Mouse (Mus musculus): Measurements from ENCODE around the gene Tmem72. TPM values are rescaled to one million over a fixed set of nuclear protein-coding genes. Genes with fewer than 3 reads are reported as not detected.

The Tmem72 gene
- 1 to 10 TPM in 1 of 2 experiments, under 1 TPM in 1; 0.18 to 4.4 TPM for total RNA-seq (2021)
- long read RNA-seq, result 0 reads

GRCm38 (mm10) chr6:116716666-116717065 lies at the start of gene Tmem72:
Gene Tmem72 (minus strand): TSS chr6:116716913.
- no peak for DNase-seq (ENCODE audit: low spot score in 2 of 2)

GRCm38 (mm10) chr6:116764524-116764923 lies 47.8 kb upstream of the Tmem72 start:
- DNase-seq (ENCODE audit: low spot score in 2 of 2), result no peak

- DNase-seq (ENCODE audit: low spot score in 2 of 2), result no peak
Observed at GRCm38 (mm10) chr6:116762333-116762732, 45.6 kb upstream of the Tmem72 start.

GRCm38 (mm10) chr6:116760181-116760580 lies 43.5 kb upstream of the Tmem72 start:
- no peak for DNase-seq (ENCODE audit: low spot score in 2 of 2)

GRCm38 (mm10) chr6:116756364-116756763 lies 39.7 kb upstream of the Tmem72 start:
- DNase-seq (ENCODE audit: low spot score in 2 of 2), result no peak

- no peak for DNase-seq (ENCODE audit: low spot score in 2 of 2)
Observed at GRCm38 (mm10) chr6:116738046-116738445, 21.3 kb upstream of the Tmem72 start.

GRCm38 (mm10) chr6:116735361-116735760 lies 18.6 kb upstream of the Tmem72 start:
- no peak for DNase-seq (ENCODE audit: low spot score in 2 of 2)

GRCm38 (mm10) chr6:116733577-116733976 lies 16.9 kb upstream of the Tmem72 start:
- DNase-seq (ENCODE audit: low spot score in 2 of 2), result no peak

GRCm38 (mm10) chr6:116724489-116725160 lies 7.9 kb upstream of the Tmem72 start:
- DNase-seq (ENCODE audit: low spot score in 2 of 2), result no peak

GRCm38 (mm10) chr6:116718920-116719319 lies 2.2 kb upstream of the Tmem72 start:
- DNase-seq (ENCODE audit: low spot score in 2 of 2), result no peak

- no peak for DNase-seq (ENCODE audit: low spot score in 2 of 2)
Observed at GRCm38 (mm10) chr6:116718361-116718760, 1.6 kb upstream of the Tmem72 start.

GRCm38 (mm10) chr6:116717851-116718250 lies 1.1 kb upstream of the Tmem72 start:
- no peak for DNase-seq (ENCODE audit: low spot score in 2 of 2)

GRCm38 (mm10) chr6:116715166-116715565 lies 1.5 kb downstream of the Tmem72 start:
- DNase-seq (ENCODE audit: low spot score in 2 of 2), result no peak

- DNase-seq (ENCODE audit: low spot score in 2 of 2), result no peak
Observed at GRCm38 (mm10) chr6:116714576-116714975, 2.1 kb downstream of the Tmem72 start.

GRCm38 (mm10) chr6:116713966-116714365 lies 2.7 kb downstream of the Tmem72 start:
- no peak for DNase-seq (ENCODE audit: low spot score in 2 of 2)

- no peak for DNase-seq (ENCODE audit: low spot score in 2 of 2)
Observed at GRCm38 (mm10) chr6:116712503-116712902, 4.2 kb downstream of the Tmem72 start.

GRCm38 (mm10) chr6:116712062-116712461 lies 4.7 kb downstream of the Tmem72 start:
- no peak for DNase-seq (ENCODE audit: low spot score in 2 of 2)

GRCm38 (mm10) chr6:116704320-116704719 lies 12.4 kb downstream of the Tmem72 start:
- DNase-seq (ENCODE audit: low spot score in 2 of 2), result no peak

- no peak for DNase-seq (ENCODE audit: low spot score in 2 of 2)
Observed at GRCm38 (mm10) chr6:116700821-116701220, 15.9 kb downstream of the Tmem72 start.

GRCm38 (mm10) chr6:116697896-116698425 lies 18.8 kb downstream of the Tmem72 start:
- DNase-seq (ENCODE audit: low spot score in 2 of 2), result no peak

GRCm38 (mm10) chr6:116697413-116697812 lies 19.3 kb downstream of the Tmem72 start:
- no peak for DNase-seq (ENCODE audit: low spot score in 2 of 2)

GRCm38 (mm10) chr6:116694346-116694745 lies 22.4 kb downstream of the Tmem72 start:
- no peak for DNase-seq (ENCODE audit: low spot score in 2 of 2)

GRCm38 (mm10) chr6:116693639-116694038 lies 23.1 kb downstream of the Tmem72 start:
- no peak for DNase-seq (ENCODE audit: low spot score in 2 of 2)

Measured in layer of hippocampus, postnatal 10 days (tissue).